Mouse (Mus musculus) brain, embryonic 14.5 days (tissue): ENCODE results near the gene Crhr1. TPM values are rescaled to one million over a fixed set of nuclear protein-coding genes. Genes with fewer than 3 reads are reported as not detected.

Experiments
- DNase-seq: peaks from one replicate; pipeline ENCODE4 v3.0.0-alpha.2; 2011; ENCODE audit warnings: low read depth
- CTCF ChIP-seq: fragments of 200-500 bp; IDR thresholded peaks from 2 replicates; pipeline ENCODE4 v1.5.1; 2012; ENCODE audit warnings: inconsistent platforms, mild to moderate bottlenecking, moderate library complexity, borderline replicate concordance; ENCODE audit not compliant: insufficient read depth, insufficient read length; ENCODE audit errors: extremely low read depth
- POLR2A ChIP-seq: fragments of 200-500 bp; IDR thresholded peaks from 2 replicates; pipeline ENCODE4 v1.6.1; 2012; ENCODE audit warnings: mild to moderate bottlenecking, inconsistent platforms, borderline replicate concordance; ENCODE audit not compliant: poor library complexity, insufficient read depth, insufficient read length, severe bottlenecking; ENCODE audit errors: extremely low read depth
- polyA plus RNA-seq: library from polyadenylated mRNA; depleted of rRNA; stranded (reverse); fragments of >200 nt; gene quantifications from 2 replicates; pipeline ENCODE4 v1.2.3, GENCODE M21; 2012

Crhr1 gene
- polyA plus RNA-seq, 1 experiment = 10.2 TPM

GRCm38 (mm10) chr11:104171281-104171781 is 38.7 kb downstream of the Crhr1 start:
- peak; percentile 97 for TF ChIP-seq CTCF
- no peak for TF ChIP-seq POLR2A
- DNase-seq = peak; percentile 79

GRCm38 (mm10) chr11:104178893-104179292 is 46.2 kb downstream of the Crhr1 start:
- TF ChIP-seq CTCF (no peak), POLR2A (no peak)
- peak; percentile 18 for DNase-seq

DNA sequence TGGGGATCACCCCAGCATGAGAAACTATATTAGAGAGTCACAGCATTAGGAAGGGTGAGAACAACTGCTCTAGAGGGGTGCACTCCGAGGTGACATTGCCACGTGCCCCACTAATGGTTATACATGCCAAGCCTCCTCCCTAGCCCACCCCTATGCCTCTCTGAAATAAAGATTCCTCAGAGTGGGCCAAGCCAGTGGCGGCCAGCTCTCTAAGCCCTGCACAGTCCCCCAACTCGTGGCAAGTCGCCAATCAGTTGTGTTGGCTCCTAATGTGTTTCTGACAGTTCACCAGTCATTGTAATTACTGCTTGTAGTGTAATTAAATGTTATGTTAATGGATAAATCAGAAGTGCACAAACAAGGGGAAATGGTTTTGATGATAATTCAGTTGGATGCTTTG is 47.1 kb downstream of the Crhr1 start:
- TF ChIP-seq CTCF (no peak), POLR2A (no peak)
- DNase-seq = peak; percentile 78

DNA sequence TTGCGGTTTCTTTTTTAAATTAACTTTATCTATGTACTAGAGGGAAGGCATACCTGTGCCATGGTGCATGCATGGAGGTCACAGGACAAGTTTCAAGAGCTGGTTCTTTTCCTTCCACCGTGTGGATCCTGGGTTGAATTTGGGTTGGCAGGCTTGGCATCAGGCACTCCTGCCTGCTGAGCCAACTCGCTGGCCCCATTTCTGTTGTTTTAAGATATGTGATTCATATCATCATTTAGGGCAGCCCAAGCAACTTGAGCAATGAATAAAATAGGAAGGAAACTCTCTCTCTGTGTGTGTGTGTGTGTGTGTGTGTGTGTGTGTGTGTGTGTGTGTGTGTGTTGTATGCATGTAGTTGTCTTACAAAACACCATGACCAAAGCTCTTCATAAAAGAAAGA is 49.5 kb downstream of the Crhr1 start:
- TF ChIP-seq POLR2A = no peak
- TF ChIP-seq CTCF = no peak
- DNase-seq = no peak

- TF ChIP-seq POLR2A (no peak), CTCF (no peak)
- DNase-seq = no peak
Observed at GRCm38 (mm10) chr11:104186135-104186836, 53.6 kb downstream of the Crhr1 start, which contains the start of gene Sppl2c. Gene Sppl2c (plus strand): TSS chr11:104186327.

DNA sequence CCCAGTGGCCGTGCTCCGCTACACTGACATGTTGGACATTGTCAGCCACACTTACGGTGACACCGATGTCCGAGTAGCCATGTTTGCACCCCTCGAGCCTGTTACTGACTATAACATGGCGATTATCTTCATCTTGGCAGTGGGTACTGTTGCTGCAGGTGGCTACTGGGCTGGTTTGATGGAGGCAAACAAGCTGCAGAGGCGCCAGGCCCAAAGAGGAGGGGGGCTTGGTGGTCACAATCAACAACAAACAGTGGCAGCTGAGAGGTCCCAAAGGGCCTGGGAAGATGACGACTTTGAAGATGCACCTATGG is 54.1 kb downstream of the Crhr1 start:
- no peak for TF ChIP-seq CTCF
- no peak for TF ChIP-seq POLR2A

GRCm38 (mm10) chr11:104187766-104188165 is 55.1 kb downstream of the Crhr1 start:
- no peak for DNase-seq
- no peak for TF ChIP-seq CTCF
- no peak for TF ChIP-seq POLR2A

More for the DNA sequence above, 54.1 kb downstream of the Crhr1 start:
- no peak for DNase-seq

DNA sequence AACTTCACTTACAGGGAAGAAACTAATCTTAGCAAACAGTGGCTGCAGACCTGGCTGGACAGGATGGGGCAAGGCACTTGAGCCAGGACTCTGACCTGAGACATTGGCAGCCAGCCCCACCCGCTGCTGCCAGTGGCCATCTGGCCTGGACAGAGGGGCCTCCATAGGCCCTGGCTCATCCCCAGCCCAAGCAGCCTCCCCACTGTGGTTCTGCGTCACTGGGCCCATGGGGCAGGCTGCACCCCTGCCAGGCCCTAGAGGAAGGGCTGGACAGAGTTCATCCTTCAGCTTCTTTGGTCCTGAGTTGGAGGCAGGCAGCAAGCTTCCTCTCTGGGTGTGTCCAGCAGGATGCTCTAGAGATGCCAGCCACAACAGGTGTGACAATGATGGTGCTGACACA is 57.4 kb downstream of the Crhr1 start:
- no peak for TF ChIP-seq POLR2A
- no peak for DNase-seq

- TF ChIP-seq POLR2A = no peak
- no peak for TF ChIP-seq CTCF
- no peak for DNase-seq
Observed at GRCm38 (mm10) chr11:104195382-104195781, 62.7 kb downstream of the Crhr1 start.

GRCm38 (mm10) chr11:104195791-104196190 is 63.1 kb downstream of the Crhr1 start:
- peak; percentile 93 for DNase-seq
- TF ChIP-seq POLR2A (no peak), CTCF (peak; percentile 95)

DNA sequence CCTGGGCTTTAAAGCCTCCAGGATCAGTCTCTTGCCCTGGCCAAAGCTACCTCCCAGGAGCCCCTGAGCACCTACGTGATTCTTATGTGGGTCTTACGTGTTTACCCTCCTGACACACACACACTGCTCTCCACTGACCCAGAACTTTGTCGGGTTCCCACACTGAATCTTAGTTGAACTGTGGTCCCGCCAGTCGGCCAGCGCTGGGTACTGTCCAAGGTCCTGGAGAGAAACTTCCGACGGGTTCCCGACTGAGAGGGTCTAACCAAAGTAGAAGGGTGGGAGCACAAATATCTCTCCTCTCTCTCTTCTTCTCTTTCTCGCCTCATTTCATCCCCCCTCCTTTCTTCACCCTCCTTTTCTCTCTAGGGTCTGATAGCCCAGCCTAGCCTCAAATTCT is 65.2 kb downstream of the Crhr1 start:
- DNase-seq = no peak
- no peak for TF ChIP-seq POLR2A
- no peak for TF ChIP-seq CTCF

DNA sequence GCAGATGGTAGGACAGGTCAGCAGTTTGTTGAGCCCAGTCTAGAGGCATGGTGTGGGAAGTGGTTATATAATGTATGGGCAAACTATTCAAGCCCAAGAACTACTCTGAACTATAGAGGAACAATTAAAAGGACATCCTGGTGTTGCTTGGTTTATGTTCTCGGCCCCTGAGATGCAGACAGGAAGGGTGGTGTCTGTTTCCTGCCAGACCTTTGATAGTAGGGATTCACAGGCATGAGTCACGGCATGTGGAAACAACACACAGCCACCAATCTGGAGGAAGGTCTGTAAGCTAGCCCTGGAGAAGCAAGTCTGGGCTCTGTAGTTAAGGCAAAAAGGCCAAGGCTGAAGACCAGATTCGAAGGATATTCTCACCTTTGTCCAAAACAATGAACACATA is 70.6 kb downstream of the Crhr1 start:
- TF ChIP-seq POLR2A = no peak
- no peak for TF ChIP-seq CTCF
- no peak for DNase-seq

DNA sequence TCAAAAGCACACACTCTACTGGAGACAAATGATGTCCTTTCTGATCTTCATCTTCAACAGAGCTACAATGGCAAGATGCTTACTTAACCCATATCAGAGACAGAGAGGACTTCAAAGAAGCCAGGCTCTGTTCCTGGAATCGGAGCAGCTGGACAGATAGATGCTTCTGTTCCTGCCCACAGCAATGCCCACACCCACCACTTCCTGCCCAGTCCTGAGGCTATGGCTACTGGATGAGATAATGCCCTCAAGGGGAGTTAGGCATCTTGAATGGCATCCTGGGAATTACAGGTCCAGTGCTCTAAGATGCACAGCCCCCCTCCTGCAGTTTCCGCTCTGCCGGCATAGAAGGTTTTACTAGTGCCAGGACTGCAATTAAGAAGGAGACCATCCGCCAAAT is 73.9 kb downstream of the Crhr1 start:
- TF ChIP-seq POLR2A (no peak), CTCF (no peak)
- peak; percentile 40 for DNase-seq

DNA sequence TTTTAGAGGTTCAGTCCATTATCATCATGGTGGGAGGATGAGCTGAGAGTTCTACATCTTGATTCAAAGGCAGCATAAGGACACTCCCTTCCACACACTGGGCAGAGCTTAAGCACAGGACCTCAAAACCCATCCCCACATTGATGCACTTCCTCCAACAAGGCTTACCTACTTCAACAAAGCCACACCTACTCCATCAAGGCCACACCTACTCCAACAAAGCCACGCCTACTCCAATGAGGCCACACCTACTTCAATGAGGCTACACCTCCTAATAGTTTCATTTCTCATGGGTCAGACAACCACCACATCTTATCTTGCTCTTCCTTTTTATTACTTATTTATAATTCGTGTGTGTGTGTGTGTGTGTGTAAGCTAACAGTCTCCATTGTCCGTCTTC is 76.4 kb downstream of the Crhr1 start:
- no peak for TF ChIP-seq CTCF
- no peak for TF ChIP-seq POLR2A
- no peak for DNase-seq
